ENCODE assay signal across 12 mouse cellular contexts in the genomic region with DNA sequence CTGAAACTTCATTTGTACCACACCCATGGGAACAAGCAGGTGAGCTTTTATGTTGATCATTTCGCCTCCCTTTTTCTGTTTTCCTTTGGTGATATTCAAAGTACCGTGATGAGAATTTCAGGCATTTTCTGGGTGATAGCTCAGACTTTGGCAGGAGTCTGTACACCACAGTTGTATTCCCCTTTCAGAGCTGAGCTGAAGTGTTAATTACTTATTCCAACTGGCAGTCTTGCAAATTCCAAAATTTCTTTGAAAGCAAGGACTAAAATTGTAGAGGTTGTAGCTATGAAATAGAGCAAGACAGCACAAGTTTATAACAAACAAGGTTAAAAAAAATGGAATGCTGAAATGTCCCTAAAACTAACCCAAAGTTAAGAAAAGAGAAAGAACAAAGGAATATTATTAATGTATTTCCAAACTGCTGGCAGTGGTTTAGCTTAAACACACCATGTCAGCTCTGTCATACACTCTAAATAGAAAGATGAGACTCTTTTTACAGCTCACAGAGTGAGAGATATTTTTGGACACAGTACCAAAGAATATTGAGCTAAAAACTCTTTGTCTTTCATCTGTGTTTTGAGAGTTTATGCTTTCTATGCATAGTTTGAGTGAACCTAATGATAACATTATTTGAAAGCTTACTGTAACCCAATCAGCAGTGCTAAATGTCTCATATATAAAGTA.
"Had no signal": no experiment of that assay in that cellular context is flagged by ENCODE, and none has a peak within 500 bp of the region (broad histone marks: within the 10 kb centered on the region; RNA-seq: fewer than 3 reads in every experiment).

No protein-coding gene starts in this region.

- H3K27me3 ChIP-seq: limb, embryonic 12.5 days; liver, embryonic 13.5 days; lung, embryonic 15.5 days; megakaryocyte, embryonic 14.5 days; midbrain, embryonic 15.5 days; neural tube, embryonic 12.5 days had no signal

- H3K36me3 ChIP-seq: limb, embryonic 12.5 days; liver, embryonic 13.5 days; lung, embryonic 15.5 days; midbrain, embryonic 15.5 days; neural tube, embryonic 12.5 days had no signal

- H3K9ac ChIP-seq: limb, embryonic 12.5 days; liver, embryonic 13.5 days; liver, postnatal 0 days; lung, embryonic 15.5 days; midbrain, embryonic 15.5 days; neural tube, embryonic 12.5 days had no signal

- H3K4me2 ChIP-seq: limb, embryonic 12.5 days; liver, embryonic 13.5 days; lung, embryonic 15.5 days; midbrain, embryonic 11.5 days; midbrain, embryonic 15.5 days; neural tube, embryonic 12.5 days had no signal

- DNase-seq: kidney, postnatal 25 days; liver; liver, embryonic 13.5 days; liver, postnatal 0 days; lung, postnatal 14 days had no signal

- H3K27ac ChIP-seq: limb, embryonic 12.5 days; liver, embryonic 13.5 days; lung, embryonic 15.5 days; macrophage; midbrain, embryonic 15.5 days; neural tube, embryonic 12.5 days had no signal

- H3K4me3 ChIP-seq: limb, embryonic 12.5 days; liver, embryonic 13.5 days; lung, embryonic 15.5 days; megakaryocyte, embryonic 14.5 days; midbrain, embryonic 15.5 days; neural tube, embryonic 12.5 days had no signal

- H3K9me3 ChIP-seq: limb, embryonic 12.5 days; liver, embryonic 13.5 days; lung, embryonic 15.5 days; megakaryocyte, embryonic 14.5 days; midbrain, embryonic 15.5 days; neural tube, embryonic 12.5 days had no signal

- ATAC-seq: liver, postnatal 0 days; midbrain, embryonic 15.5 days had no signal

- H3K4me1 ChIP-seq: limb, embryonic 12.5 days; liver, embryonic 13.5 days; lung, embryonic 15.5 days; megakaryocyte, embryonic 14.5 days; midbrain, embryonic 15.5 days; neural tube, embryonic 12.5 days had no signal
